Mouse (Mus musculus) midbrain, embryonic 16.5 days (tissue): Measurements from ENCODE around the gene Kremen1. TPM values are rescaled to one million over a fixed set of nuclear protein-coding genes. Genes with fewer than 3 reads are reported as not detected.

ENCODE experiments used
- ATAC-seq: fragments of 200-750 bp; cut with Nextera tagmentation; 2 replicates; pipeline ENCODE4 v1.8.0; 2017; ENCODE audit warnings: moderate TSS enrichment
- H3K27ac ChIP-seq: fragments of 300-500 bp; sonication (generic); 2 replicates; pipeline ENCODE4 v1.5.1; 2014; ENCODE audit warnings: mild to moderate bottlenecking, low read length, mixed read lengths
- H3K27me3 ChIP-seq: fragments of 300-500 bp; sonication (generic); 2 replicates; pipeline ENCODE4 v1.6.1; 2014; ENCODE audit warnings: low read depth, low read length, mixed read lengths; ENCODE audit not compliant: control insufficient read depth, insufficient read depth
- H3K36me3 ChIP-seq: fragments of 300-500 bp; sonication (generic); 2 replicates; pipeline ENCODE4 v1.6.1; 2014; ENCODE audit warnings: mild to moderate bottlenecking, low read length, moderate library complexity, mixed read lengths; ENCODE audit not compliant: control insufficient read depth, insufficient read depth
- H3K4me1 ChIP-seq: fragments of 300-500 bp; sonication (generic); 2 replicates; pipeline ENCODE4 v1.6.1; 2014; ENCODE audit warnings: mild to moderate bottlenecking, low read length, mixed read lengths; ENCODE audit not compliant: control insufficient read depth, insufficient read depth
- H3K4me2 ChIP-seq: fragments of 300-500 bp; sonication (generic); 2 replicates; pipeline ENCODE4 v1.6.1; 2014; ENCODE audit warnings: mild to moderate bottlenecking, low read length, mixed read lengths
- H3K4me3 ChIP-seq: fragments of 300-500 bp; sonication (generic); 2 replicates; pipeline ENCODE4 v1.5.1; 2014; ENCODE audit warnings: low read depth, mild to moderate bottlenecking, low read length, moderate library complexity, mixed read lengths
- H3K9ac ChIP-seq: fragments of 300-500 bp; sonication (generic); 2 replicates; pipeline ENCODE4 v1.6.1; 2014; ENCODE audit warnings: low read depth, low read length, mixed read lengths
- H3K9me3 ChIP-seq: fragments of 300-500 bp; sonication (generic); replicated peaks from 2 replicates; pipeline ENCODE4 v1.6.1; 2014; ENCODE audit warnings: mild to moderate bottlenecking, low read length, mixed read lengths; ENCODE audit not compliant: control insufficient read depth, poor library complexity, severe bottlenecking
- WGBS: fragments of 180-500 bp; shearing (Covaris S2); extraction: QIAGEN DNeasy Blood & Tissue Kit; methylation state at CpG from one replicate; pipeline ENCODE4 v1.1.7; 2014; 5-methylcytosine and 5-hydroxymethylcytosine counted together
- polyA plus RNA-seq: library from polyadenylated mRNA; unstranded; fragments of >200 nt; fragmentation: Nextera tagmentation; extraction: Ambion mirVana; gene quantifications from 2 replicates; pipeline ENCODE4 v1.2.1, GENCODE M21; 2015

The Kremen1 gene
- polyA plus RNA-seq, 1 experiment from 2014 or later, result 4.8 TPM

- ATAC-seq, result no peak
- Histone ChIP-seq H3K4me1 (peaks cover 11% of the 10 kb centered on the region; the same call in 1 of the 2 replicates), H3K4me2 (no peak overlapping the region), H3K36me3 (no peaks in the 10 kb centered on the region), H3K27ac (peak overlapping the region; percentile 39; the same call in 1 of the 2 replicates), H3K27me3 (no peaks in the 10 kb centered on the region), H3K9ac (no peak overlapping the region), H3K4me3 (no peak overlapping the region), H3K9me3 (no peaks in the 10 kb centered on the region)
- WGBS, result 23% methylated on average over 9 of the region's 9 CpGs
Measured at GRCm38 (mm10) chr11:5255509-5256014, 5.8 kb downstream of the Kremen1 start.

DNA sequence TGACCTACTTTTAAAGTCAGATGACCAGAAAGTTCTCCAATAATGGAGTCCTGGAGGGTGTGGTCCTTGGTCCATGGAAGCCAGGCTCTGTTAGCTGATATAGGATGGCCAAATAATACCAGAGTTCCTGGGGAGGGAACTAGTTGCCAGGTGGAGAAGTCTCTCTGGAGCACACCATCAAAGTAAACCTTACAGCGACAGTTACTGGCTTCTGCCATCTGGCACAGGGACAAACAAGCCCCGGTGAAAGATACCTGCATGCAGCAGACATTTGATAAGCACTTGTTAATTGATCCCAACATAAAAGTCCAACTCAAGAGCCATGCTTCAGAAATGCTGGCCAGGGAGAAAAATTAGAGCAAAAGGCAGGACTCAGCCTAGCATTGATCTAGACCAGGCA lies 7.3 kb downstream of the Kremen1 start:
- no peak overlapping the region for H3K4me3 ChIP-seq
- H3K36me3 ChIP-seq, result no peaks in the 10 kb centered on the region
- WGBS, result 87% methylated on average over 2 of the region's 2 CpGs
- H3K4me1 ChIP-seq, result peaks cover 9% of the 10 kb centered on the region; the same call in 1 of the 2 replicates
- no peak overlapping the region for H3K4me2 ChIP-seq
- H3K27me3 ChIP-seq, result no peaks in the 10 kb centered on the region
- H3K9ac ChIP-seq, result no peak overlapping the region
- H3K27ac ChIP-seq, result no peak overlapping the region
- H3K9me3 ChIP-seq, result no peaks in the 10 kb centered on the region
- ATAC-seq, result no peak

DNA sequence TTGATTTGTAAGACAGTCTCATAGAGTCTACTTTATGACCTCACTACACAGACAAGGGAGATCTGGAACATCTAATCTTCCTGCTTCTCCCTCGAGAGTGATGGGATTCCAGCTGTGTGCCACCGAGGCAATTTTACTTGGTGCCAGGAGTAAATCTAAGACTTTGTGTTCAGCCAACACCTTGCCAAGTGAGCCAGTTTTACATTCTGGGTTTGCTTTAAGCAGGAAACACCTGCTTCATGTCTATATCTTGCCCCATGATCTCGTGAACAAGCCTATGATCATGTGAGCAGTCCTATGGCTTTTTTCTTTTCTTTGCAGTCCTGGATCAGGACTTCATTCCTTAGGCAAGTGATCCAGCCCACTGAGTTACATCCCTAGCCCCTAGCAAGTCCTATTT lies 7.8 kb downstream of the Kremen1 start:
- Histone ChIP-seq H3K4me1 (peaks cover 9% of the 10 kb centered on the region; the same call in 1 of the 2 replicates), H3K27me3 (no peaks in the 10 kb centered on the region), H3K4me3 (no peak overlapping the region), H3K9me3 (no peaks in the 10 kb centered on the region), H3K27ac (no peak overlapping the region), H3K9ac (no peak overlapping the region), H3K4me2 (no peak overlapping the region), H3K36me3 (no peaks in the 10 kb centered on the region)
- 63% methylated on average over 3 of the region's 3 CpGs for whole genome bisulfite sequencing
- no peak for ATAC-seq

GRCm38 (mm10) chr11:5252727-5253126 lies 8.6 kb downstream of the Kremen1 start:
- Histone ChIP-seq H3K4me2 (no peak overlapping the region), H3K9ac (no peak overlapping the region), H3K4me3 (no peak overlapping the region), H3K4me1 (peaks cover 9% of the 10 kb centered on the region; the same call in 1 of the 2 replicates), H3K9me3 (no peaks in the 10 kb centered on the region), H3K27ac (no peak overlapping the region), H3K27me3 (no peaks in the 10 kb centered on the region), H3K36me3 (no peaks in the 10 kb centered on the region)
- no peak for ATAC-seq
- 84% methylated on average over 8 of the region's 8 CpGs for WGBS

GRCm38 (mm10) chr11:5251112-5251511 lies 10.2 kb downstream of the Kremen1 start:
- no peak overlapping the region for H3K9ac ChIP-seq
- no peak overlapping the region for H3K27ac ChIP-seq
- no peaks in the 10 kb centered on the region for H3K27me3 ChIP-seq
- peaks cover 4% of the 10 kb centered on the region; the same call in 1 of the 2 replicates for H3K4me1 ChIP-seq
- no peak overlapping the region for H3K4me2 ChIP-seq
- H3K9me3 ChIP-seq, result no peaks in the 10 kb centered on the region
- H3K4me3 ChIP-seq, result no peak overlapping the region
- WGBS, result 61% methylated on average over 6 of the region's 6 CpGs
- no peaks in the 10 kb centered on the region for H3K36me3 ChIP-seq
- ATAC-seq, result no peak

GRCm38 (mm10) chr11:5248200-5248599 lies 13.2 kb downstream of the Kremen1 start:
- ATAC-seq, result no peak
- Histone ChIP-seq H3K4me2 (no peak overlapping the region), H3K27ac (no peak overlapping the region), H3K36me3 (no peaks in the 10 kb centered on the region), H3K4me3 (no peak overlapping the region), H3K9me3 (no peaks in the 10 kb centered on the region), H3K4me1 (peaks cover 4% of the 10 kb centered on the region; the same call in 1 of the 2 replicates), H3K27me3 (no peaks in the 10 kb centered on the region), H3K9ac (no peak overlapping the region)
- WGBS, result 19% methylated on average over 2 of the region's 2 CpGs

- Histone ChIP-seq H3K36me3 (no peaks in the 10 kb centered on the region), H3K4me1 (peaks cover 4% of the 10 kb centered on the region), H3K9ac (no peak overlapping the region), H3K9me3 (no peaks in the 10 kb centered on the region), H3K27ac (no peak overlapping the region), H3K4me2 (no peak overlapping the region), H3K4me3 (no peak overlapping the region), H3K27me3 (no peaks in the 10 kb centered on the region)
- ATAC-seq, result no peak
- 90% methylated on average over 7 of the region's 7 CpGs for WGBS
Measured at GRCm38 (mm10) chr11:5245431-5245830, 15.9 kb downstream of the Kremen1 start.

GRCm38 (mm10) chr11:5244749-5245130 lies 16.6 kb downstream of the Kremen1 start:
- no peaks in the 10 kb centered on the region for H3K36me3 ChIP-seq
- H3K27me3 ChIP-seq, result no peaks in the 10 kb centered on the region
- H3K9ac ChIP-seq, result no peak overlapping the region
- H3K4me3 ChIP-seq, result no peak overlapping the region
- H3K4me2 ChIP-seq, result no peak overlapping the region
- WGBS, result 57% methylated on average over 8 of the region's 8 CpGs
- H3K9me3 ChIP-seq, result no peaks in the 10 kb centered on the region
- H3K4me1 ChIP-seq, result peaks cover 11% of the 10 kb centered on the region
- H3K27ac ChIP-seq, result no peak overlapping the region
- ATAC-seq, result 0 out of 2 replicates have a peak, but pooled peaks have one; percentile 14

GRCm38 (mm10) chr11:5243812-5244748 lies 17.3 kb downstream of the Kremen1 start:
- H3K36me3 ChIP-seq, result no peaks in the 10 kb centered on the region
- H3K9ac ChIP-seq, result no peak overlapping the region
- H3K27me3 ChIP-seq, result no peaks in the 10 kb centered on the region
- peaks cover 15% of the 10 kb centered on the region for H3K4me1 ChIP-seq
- no peaks in the 10 kb centered on the region for H3K9me3 ChIP-seq
- 58% methylated on average over 24 of the region's 24 CpGs for WGBS
- ATAC-seq, result 0 out of 2 replicates have a peak, but pooled peaks have one; percentile 28
- H3K4me3 ChIP-seq, result no peak overlapping the region
- H3K4me2 ChIP-seq, result peak overlapping the region; percentile 3; the same call in 1 of the 2 replicates
- no peak overlapping the region for H3K27ac ChIP-seq
